Mouse (Mus musculus) naive thymus-derived CD4-positive, alpha-beta T cell, adult 2 months (primary cell): ENCODE measurements around the gene Smc6.

Source experiments
- DNase-seq: peaks from one replicate; pipeline ENCODE4 v3.0.0-alpha.2; 2011; ENCODE audit warnings: low read depth

The Smc6 gene

DNA sequence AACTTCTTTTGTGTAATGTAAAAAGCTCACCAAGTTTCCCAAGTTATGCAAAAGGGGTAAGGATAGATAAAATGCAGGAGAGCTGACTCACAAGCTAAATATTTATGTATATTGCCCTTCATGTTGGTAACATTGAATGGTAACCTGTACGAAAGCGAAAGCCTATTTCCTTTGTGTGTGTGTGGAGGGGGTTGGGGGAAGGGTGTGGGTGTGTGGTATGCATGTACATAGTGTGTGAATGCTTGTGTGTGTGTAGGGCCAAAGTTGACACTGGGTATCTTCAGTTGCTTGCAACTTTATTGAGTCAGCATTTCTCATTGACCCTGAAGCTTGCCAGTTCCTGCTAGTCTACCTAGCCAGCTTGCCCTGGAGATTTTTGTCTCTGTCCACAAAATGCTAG is 15.9 kb downstream of the Smc6 start:
- DNase-seq: peak; percentile 34

DNA sequence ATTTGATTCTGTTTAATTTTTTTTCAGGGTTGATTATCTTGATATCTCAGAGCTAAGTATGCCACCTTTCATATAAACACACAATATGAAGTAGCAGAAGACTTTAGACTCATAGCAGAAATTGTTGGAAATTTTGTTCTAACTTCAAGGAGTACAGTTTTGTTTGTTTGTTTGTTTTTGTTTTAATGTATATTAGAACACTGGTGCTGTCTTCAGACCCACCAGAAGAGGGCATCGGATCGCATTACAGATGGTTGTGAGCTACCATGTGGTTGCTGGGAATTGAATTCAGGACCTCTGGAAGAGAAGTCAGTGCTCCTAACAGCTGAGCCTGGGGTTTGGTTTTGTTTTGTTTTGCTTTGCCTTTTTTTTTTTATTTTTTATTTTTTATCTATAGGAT is 20.7 kb downstream of the Smc6 start:
- no peak for DNase-seq

DNA sequence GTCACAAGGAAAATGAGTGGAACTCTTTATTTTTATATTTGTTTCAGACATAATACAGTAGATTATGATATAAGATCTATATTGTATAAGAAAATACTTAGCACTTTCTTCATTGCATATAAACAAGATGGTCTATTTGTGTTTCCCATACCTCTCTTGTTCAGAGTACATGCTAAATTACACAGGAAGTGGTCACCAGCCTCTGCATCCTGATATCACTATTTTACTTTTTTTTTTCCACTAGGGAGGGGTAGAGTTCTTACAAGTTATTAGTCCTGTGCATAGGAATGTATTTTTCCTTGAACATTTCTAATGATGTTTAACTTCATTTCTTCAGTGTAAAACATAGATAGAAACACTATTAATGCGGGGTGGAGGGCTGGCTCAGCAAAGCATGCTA is 35.2 kb downstream of the Smc6 start:
- DNase-seq: no peak

DNA sequence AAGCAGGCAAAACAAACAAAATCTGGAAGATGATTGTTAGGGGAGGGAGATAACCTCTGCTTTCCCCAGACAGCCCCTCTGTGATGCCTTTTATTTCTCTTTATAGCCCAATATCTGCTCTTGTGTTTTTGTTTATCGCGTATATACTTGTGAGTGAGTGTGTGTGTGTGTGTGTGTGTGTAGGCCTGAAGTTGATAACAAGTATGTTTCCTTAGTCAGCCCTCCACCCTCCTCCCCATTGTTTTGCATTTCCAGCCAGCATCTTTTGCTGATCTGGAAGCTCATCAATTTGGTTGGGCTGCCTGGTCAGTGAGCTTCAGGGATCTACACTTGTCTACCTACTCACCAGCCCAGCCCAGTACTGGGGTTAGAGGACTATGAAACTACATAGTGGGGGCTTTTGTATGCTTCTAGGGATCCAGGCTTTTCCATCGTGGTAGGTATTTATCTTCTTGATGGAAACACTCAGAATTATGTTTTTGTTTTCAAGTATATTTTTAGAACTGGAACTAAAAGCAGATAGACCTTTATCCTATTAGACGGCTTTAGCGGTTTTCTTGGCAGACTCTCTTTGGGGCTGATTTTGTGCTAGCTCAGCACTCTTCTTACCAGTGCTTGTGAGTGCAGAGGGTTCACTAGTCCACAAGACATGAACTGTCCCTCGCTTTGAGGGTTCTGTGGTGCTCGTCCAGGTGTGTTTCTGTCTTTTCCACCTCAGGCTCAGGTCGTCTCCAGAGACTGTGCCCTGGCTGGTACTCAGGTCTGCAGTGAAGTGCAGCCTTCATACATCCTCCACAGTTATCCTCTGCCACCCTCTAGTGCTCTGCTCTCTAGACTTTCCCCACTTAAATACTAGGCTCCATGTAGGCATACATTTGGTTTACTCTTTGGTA is 41.3 kb downstream of the Smc6 start:
- DNase-seq: no peak

DNA sequence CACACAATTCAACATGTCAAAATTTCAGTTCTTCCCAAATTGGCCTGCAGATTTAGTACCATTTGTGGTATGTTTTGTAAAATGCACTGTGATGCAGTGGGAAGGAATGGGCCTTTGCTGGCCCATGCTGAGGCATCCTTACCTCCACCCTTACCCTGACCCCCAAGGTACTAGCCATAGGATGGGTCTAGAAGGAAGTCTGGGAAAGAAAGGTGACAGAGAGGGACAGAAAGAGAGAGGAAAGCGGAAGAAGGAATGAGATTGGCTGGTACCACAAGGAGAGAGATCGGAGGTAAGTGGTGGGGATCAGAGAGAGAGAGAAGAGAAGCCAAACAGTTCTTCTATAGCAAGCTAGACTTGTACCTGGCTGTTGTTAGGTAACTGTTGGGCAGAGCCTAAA is 45.4 kb downstream of the Smc6 start:
- DNase-seq: no peak

DNA sequence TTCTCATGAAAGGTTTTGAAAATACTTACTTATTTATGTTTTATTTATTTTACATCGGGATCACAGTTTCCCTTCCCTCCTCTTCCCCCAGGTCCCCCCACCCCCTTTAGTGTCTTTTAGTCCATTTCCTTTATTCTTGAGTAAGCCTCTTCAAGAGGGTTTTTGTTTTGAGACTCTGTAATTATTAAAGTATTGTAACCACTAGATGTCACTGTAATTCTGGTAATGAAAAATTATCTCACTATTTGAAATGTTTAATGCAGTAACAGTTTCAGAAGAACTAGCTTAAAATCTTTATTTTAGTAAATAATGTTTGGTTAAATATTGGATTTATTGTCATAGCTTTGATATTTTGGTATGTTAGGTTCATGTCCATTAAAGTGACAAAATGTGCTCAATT is 48.2 kb downstream of the Smc6 start:
- DNase-seq: no peak

DNA sequence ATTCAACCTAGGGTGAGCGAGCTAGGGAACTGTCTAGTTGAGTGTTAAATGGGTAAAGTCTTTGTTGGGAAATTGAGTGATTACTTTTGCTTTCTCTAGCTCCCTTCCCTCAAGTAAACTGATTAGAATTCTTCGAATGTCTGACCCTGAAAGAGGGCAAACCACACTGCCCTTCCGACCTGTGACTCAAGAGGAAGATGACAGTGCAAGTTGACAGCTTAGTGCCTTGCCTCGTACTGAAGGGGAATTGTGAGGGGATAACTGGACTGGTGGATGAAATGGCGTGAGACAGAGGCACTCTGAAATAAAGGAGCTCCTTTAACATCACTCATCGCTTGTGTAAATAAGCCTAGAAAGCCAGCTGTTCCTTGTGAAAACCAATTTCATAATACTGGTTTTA is 52.0 kb downstream of the Smc6 start:
- no peak for DNase-seq

DNA sequence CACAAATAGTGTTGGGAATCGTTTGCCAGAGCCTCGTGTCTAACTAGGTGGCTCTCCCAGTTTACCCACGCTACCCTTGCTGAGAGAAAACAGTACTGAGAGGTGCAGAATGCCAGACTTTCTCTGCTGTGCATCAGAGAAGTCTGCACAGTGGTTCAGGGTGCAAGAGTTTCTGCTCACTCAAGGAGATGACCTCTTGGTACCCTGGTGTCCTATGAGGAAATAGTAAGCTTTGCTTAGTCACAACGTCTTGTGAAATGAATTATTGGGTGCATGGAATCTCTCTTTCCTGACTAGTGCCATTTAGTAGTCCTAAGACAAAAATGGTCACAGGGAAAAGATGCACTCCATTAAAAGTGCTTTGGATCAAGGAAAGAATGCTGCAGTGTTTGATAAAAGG is 58.8 kb downstream of the Smc6 start:
- no peak for DNase-seq

DNA sequence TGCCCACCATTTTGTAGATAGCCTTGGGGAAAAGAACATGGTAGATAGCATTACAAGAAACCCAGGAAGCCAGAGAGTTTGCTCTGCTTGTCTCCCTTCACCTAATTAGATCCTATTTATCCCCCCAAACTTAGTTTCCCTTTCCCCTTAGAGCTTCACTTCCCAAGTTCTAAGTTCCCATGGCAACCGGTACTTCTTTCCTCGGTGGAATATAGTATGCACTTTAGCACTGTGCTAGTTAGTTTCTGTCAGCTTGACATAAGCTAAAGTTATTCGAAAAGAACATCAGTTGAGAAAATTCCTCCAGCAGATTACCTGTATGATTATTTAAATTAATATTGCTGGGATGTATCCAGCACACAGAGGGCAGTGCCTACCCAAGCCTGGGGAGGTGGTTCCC is 60.8 kb downstream of the Smc6 start:
- DNase-seq: no peak

DNA sequence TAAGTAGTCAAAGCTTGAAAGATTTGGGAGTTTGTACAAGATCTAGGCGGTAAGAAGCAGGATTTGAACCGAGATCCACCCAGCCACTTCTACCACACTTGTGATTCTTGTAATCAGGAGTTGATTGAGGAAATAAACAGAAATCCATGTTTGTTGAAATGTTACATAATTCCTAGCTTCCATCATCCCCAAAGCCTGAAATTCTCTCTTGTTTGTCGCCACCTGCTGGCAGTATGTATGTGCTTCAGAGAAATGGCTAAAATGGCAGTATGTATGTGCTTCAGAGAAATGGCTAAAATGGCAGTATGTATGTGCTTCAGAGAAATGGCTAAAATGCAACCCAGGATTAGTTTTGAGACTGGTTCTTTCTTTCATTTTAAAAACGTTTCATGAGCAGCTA is 71.2 kb downstream of the Smc6 start:
- peak; percentile 74 for DNase-seq

DNA sequence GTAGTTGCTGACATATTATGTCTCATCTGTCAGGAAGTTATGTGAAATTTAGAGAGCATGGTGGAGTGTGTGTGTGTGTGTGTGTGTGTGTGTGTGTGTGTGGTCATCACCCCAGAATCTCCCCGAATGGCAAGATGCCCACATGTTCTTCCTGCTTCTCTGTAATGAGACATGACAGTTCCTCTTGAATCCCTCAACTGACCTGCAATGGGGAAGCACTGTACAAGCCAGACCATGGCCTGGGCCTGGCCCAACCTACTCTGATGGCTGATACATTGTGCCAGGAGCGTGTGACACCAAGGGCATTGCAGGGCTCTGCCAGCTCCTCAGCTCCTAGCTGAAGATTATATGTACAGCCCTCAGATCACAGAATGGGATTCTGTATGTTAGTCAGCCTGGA is 72.6 kb downstream of the Smc6 start:
- no peak for DNase-seq

DNA sequence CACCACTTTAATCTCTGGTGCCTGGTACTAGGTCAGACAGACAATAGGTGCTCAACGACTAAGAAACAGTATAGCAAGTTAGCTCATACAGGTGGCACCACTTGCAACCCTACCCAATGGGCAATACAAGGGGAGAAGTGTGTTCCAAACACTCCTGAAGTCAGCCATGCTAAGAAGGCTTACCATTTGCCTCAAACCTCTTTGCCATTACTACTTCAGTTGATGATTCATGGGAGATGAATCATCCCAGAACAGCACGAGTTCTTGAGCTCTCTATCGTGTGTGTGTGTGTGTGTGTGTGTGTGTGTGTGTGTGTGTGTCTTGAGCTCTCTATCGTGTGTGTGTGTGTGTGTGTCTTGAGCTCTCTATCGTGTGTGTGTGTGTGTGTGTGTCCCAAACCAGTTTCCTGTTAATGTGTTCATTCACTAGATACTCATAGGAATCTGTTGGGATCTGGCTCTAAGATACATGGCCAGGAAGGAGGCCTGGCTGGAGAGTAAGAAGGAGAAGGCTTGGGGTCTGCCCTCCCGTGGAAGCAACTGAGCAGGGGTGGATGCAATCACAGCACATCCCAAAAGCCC is 76.4 kb downstream of the Smc6 start:
- DNase-seq: no peak

DNA sequence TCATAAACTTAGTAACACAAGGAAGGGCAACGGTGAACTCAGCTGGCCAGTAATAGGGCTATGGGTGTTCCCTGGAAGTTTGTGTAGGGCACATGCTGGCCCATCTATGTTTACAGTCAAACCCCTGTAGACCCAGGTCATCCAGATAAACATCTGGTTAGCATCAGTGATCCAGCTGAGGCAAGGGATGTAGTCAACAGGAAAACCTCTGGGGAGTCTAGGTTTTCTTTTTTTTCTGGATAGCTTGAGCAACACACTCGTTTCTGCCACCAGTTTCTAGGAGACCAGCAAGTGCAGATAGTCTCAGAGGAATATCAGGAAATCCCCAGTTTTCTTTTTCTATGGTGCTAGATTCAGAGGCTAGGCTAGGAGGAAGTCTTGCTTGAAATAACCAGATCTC is 80.3 kb downstream of the Smc6 start:
- DNase-seq: no peak

DNA sequence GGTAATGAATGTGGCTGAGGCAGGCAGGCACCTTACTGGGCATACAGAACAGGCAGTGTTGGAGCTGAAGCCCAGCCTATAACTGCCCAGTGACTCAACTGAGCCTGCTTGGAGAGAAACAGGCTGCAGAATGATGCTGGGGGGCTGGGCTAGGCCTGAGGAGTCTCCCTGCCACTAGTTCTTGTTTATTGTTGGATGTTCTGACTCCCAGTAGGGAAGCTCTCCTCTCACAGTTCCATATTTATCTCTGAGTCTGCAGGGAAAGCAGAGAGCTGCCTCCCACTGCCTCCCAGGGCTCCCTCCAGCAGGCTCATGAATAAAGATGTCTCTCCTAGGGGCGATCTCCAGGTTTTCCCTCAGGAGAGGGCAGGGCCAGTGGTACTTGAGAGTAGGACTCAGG is 82.7 kb downstream of the Smc6 start:
- DNase-seq: no peak

DNA sequence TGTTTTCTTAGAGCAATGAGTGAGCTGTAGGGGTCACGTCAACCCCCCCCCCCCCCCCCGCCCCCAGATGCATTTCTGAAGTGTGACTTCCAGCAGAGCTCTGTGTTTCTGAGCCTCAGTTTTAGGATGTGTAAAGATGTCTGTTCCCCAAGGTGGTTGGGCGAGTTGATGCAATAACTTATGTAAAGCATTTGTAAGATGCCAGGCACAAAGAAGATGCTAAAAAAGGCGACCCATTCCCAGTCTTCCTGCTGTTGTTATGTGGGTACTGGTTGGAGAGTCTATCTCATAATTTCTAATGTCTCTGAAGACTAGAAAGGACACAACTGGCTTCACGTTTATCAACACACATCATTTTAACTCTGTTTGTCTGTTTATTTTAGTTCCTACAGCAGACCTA is 84.2 kb downstream of the Smc6 start:
- no peak for DNase-seq

DNA sequence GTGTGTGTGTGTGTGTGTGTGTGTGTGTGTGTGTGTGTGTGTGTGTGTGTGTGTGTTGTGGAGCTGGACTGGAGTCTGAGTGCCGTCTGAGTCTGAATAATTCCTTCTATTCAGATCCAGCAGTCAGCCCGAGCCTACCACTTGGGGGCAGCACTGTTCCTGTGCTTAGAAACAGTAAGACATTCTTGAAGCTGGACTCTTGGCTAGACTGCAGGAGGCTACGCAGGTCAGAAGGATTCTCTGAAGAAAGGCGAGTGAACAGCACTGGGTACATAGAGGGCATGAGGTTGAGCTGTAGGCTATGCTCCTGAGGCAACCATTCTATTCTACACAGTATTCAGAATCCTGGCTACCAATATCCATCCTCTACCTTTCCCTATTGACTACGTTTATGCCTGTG is 85.2 kb downstream of the Smc6 start:
- peak; percentile 42 for DNase-seq

DNA sequence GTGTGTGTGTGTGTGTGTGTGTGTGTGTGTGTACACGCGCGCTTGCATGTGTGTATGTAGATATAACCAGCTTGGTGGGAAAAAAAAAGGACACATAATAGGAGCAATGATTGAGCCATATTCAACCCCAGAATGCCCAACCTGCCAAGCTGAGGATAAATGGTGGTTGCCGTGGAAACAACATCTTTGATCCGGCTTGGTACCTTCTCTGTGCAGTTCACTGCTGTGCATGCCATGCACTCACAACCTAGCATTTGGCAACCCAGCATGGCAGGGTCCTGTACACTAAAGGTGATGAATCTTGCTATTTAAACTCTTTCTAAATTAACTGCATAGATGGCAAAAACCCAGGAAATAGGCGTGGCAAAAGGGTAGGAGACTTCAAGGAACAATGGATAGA is 96.7 kb downstream of the Smc6 start:
- no peak for DNase-seq

DNA sequence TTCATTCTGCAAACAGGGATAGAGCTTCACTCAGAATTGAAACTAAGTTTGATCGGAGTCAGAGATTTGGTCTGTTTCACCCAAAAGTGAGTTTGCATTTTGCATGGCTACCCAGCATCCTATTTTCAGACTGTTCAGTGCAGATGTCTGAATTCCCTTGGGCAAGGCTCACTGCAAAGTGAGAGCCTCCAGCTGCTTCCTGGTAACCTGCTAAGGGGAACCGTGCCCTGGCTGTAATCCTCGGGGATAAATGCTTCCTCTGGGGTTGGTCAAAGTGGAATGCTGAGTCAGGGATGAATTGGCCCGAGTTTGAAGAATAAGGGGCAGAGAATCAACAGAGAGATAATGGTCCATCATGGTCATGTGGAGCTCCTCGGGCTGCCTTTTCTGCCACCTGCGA is 99.2 kb downstream of the Smc6 start:
- no peak for DNase-seq

DNA sequence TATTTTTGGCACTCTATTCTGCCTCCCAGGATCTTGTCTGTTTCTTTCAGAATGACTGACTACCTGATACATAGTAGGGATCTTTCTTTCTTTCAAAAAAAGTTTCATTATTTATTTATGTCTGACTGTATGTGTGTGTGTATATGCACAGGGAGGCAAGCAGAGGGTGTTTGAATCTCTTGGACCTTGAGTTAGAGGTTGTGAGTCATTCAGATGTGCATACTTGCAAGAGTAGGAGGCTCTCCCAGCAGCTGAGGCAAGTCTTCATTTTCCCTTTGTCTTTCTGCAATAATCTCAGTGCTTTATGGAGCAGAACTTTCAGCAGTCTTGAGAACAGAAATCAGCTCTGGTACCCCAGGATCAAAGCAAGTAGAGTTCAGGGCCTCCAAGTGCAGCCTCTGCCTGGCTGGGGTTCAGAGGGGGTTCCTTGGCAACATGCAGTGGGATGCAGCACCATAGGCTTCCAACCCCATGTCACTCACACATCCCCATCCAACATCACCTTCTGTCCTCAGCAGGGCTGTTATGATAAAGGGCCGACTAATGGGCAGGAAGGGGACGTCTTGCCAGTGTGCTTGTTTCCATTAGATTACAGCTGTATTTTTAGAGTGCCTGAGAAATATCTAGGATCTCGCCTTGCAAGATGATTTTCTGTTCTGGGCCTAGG is 101.5 kb downstream of the Smc6 start:
- DNase-seq: no peak
